Mouse (Mus musculus) midbrain, embryonic 12.5 days (tissue): ENCODE measurements around the gene Mgrn1. TPM values are rescaled to one million over a fixed set of nuclear protein-coding genes. Genes with fewer than 3 reads are reported as not detected.

Source experiments
- ATAC-seq: fragments of 200-750 bp; cut with Nextera tagmentation; 2 replicates; pipeline ENCODE4 v1.8.0; 2017; ENCODE audit warnings: low read depth, moderate TSS enrichment, moderate library complexity; ENCODE audit not compliant: low FRiP score
- H3K27ac ChIP-seq: fragments of 300-500 bp; sonication (generic); replicated peaks from 2 replicates; pipeline ENCODE4 v1.5.1; 2016; ENCODE audit warnings: mild to moderate bottlenecking
- H3K27me3 ChIP-seq: fragments of 300-500 bp; sonication (generic); 2 replicates; pipeline ENCODE4 v1.6.1; 2016; ENCODE audit warnings: mild to moderate bottlenecking
- H3K36me3 ChIP-seq: fragments of 300-500 bp; sonication (generic); 2 replicates; pipeline ENCODE4 v1.6.1; 2016
- H3K4me1 ChIP-seq: fragments of 300-500 bp; sonication (generic); 2 replicates; pipeline ENCODE4 v1.6.1; 2016
- H3K4me2 ChIP-seq: fragments of 300-500 bp; sonication (generic); replicated peaks from 2 replicates; pipeline ENCODE4 v1.6.1; 2016; ENCODE audit warnings: mild to moderate bottlenecking, moderate library complexity
- H3K4me3 ChIP-seq: fragments of 300-500 bp; sonication (generic); 2 replicates; pipeline ENCODE4 v1.5.1; 2016; ENCODE audit warnings: mild to moderate bottlenecking
- H3K9ac ChIP-seq: fragments of 300-500 bp; sonication (generic); replicated peaks from 2 replicates; pipeline ENCODE4 v1.6.1; 2016; ENCODE audit warnings: mild to moderate bottlenecking, moderate library complexity
- H3K9me3 ChIP-seq: fragments of 300-500 bp; sonication (generic); 2 replicates; pipeline ENCODE4 v1.6.1; 2016; ENCODE audit warnings: mild to moderate bottlenecking
- WGBS: fragments of 180-500 bp; shearing (Covaris S2); methylation state at CpG from one replicate; pipeline ENCODE4 v1.1.7; 2016; 5-methylcytosine and 5-hydroxymethylcytosine counted together
- polyA plus RNA-seq: library from polyadenylated mRNA; unstranded; fragments of >200 nt; fragmentation: Nextera tagmentation; extraction: Ambion mirVana; gene quantifications from 2 replicates; pipeline ENCODE4 v1.2.1, GENCODE M21; 2016

Mgrn1 gene
- 83.2 and 88.5 TPM in 2 replicates for polyA plus RNA-seq

- Histone ChIP-seq H3K36me3 (no peaks in the 10 kb centered on the region), H3K4me2 (peak within 1 kb of the TSS; percentile 82), H3K27ac (peak within 1 kb of the TSS; percentile 86), H3K27me3 (no peaks in the 10 kb centered on the region), H3K4me1 (peaks cover 36% of the 10 kb centered on the region), H3K9me3 (no peaks in the 10 kb centered on the region), H3K9ac (peak within 1 kb of the TSS; percentile 94), H3K4me3 (peak within 1 kb of the TSS; percentile 88)
- WGBS = under 1% methylated on average over 74 of the region's 74 CpGs
- peak; percentile 88 for ATAC-seq
These were observed at the start of gene Mgrn1 for GRCm38 (mm10) chr16:4885760-4886689. Mgrn1 (plus strand) TSS chr16:4886249.

- Histone ChIP-seq H3K9me3 (no peaks in the 10 kb centered on the region), H3K4me2 (no peak overlapping the region), H3K27me3 (no peaks in the 10 kb centered on the region), H3K27ac (no peak overlapping the region), H3K36me3 (no peaks in the 10 kb centered on the region), H3K4me3 (no peak overlapping the region), H3K4me1 (no peaks in the 10 kb centered on the region), H3K9ac (no peak overlapping the region)
- ATAC-seq = no peak
- 82% methylated on average over 3 of the region's 3 CpGs for WGBS
These were observed 48.4 kb upstream of the Mgrn1 start for GRCm38 (mm10) chr16:4837631-4838030.

GRCm38 (mm10) chr16:4839552-4839951 lies 46.5 kb upstream of the Mgrn1 start:
- H3K27ac ChIP-seq = no peak overlapping the region
- H3K4me3 ChIP-seq = no peak overlapping the region
- H3K4me2 ChIP-seq = no peak overlapping the region
- H3K9me3 ChIP-seq = no peaks in the 10 kb centered on the region
- no peak overlapping the region for H3K9ac ChIP-seq
- no peaks in the 10 kb centered on the region for H3K27me3 ChIP-seq
- WGBS = 81% methylated on average over 3 of the region's 3 CpGs
- H3K36me3 ChIP-seq = no peaks in the 10 kb centered on the region
- H3K4me1 ChIP-seq = no peaks in the 10 kb centered on the region
- no peak for ATAC-seq

GRCm38 (mm10) chr16:4840231-4840630 lies 45.8 kb upstream of the Mgrn1 start:
- Histone ChIP-seq H3K4me2 (no peak overlapping the region), H3K27me3 (no peaks in the 10 kb centered on the region), H3K4me1 (no peaks in the 10 kb centered on the region), H3K4me3 (no peak overlapping the region), H3K9me3 (no peaks in the 10 kb centered on the region), H3K27ac (no peak overlapping the region), H3K36me3 (no peaks in the 10 kb centered on the region), H3K9ac (no peak overlapping the region)
- ATAC-seq = no peak
- 88% methylated on average over 8 of the region's 8 CpGs for WGBS

- no peak for ATAC-seq
- Histone ChIP-seq H3K4me2 (no peak overlapping the region), H3K4me3 (no peak overlapping the region), H3K4me1 (no peaks in the 10 kb centered on the region), H3K9ac (no peak overlapping the region), H3K9me3 (no peaks in the 10 kb centered on the region), H3K27me3 (no peaks in the 10 kb centered on the region), H3K27ac (no peak overlapping the region), H3K36me3 (no peaks in the 10 kb centered on the region)
- 79% methylated on average over 3 of the region's 3 CpGs for WGBS
These were observed 39.0 kb upstream of the Mgrn1 start for GRCm38 (mm10) chr16:4847041-4847440.

GRCm38 (mm10) chr16:4848090-4848489 lies 38.0 kb upstream of the Mgrn1 start:
- no peak overlapping the region for H3K9ac ChIP-seq
- H3K4me2 ChIP-seq = no peak overlapping the region
- WGBS = 82% methylated on average over 2 of the region's 2 CpGs
- H3K36me3 ChIP-seq = no peaks in the 10 kb centered on the region
- H3K27ac ChIP-seq = no peak overlapping the region
- H3K27me3 ChIP-seq = no peaks in the 10 kb centered on the region
- H3K9me3 ChIP-seq = no peaks in the 10 kb centered on the region
- no peaks in the 10 kb centered on the region for H3K4me1 ChIP-seq
- H3K4me3 ChIP-seq = no peak overlapping the region
- ATAC-seq = no peak

- H3K4me3 ChIP-seq = no peak overlapping the region
- ATAC-seq = no peak
- no peak overlapping the region for H3K9ac ChIP-seq
- H3K36me3 ChIP-seq = no peaks in the 10 kb centered on the region
- H3K27me3 ChIP-seq = no peaks in the 10 kb centered on the region
- H3K4me1 ChIP-seq = no peaks in the 10 kb centered on the region
- no peak overlapping the region for H3K4me2 ChIP-seq
- H3K9me3 ChIP-seq = no peaks in the 10 kb centered on the region
- 87% methylated on average over 7 of the region's 7 CpGs for WGBS
- no peak overlapping the region for H3K27ac ChIP-seq
These were observed 35.7 kb upstream of the Mgrn1 start for GRCm38 (mm10) chr16:4850361-4850760.

GRCm38 (mm10) chr16:4850938-4851628 lies 35.0 kb upstream of the Mgrn1 start:
- Histone ChIP-seq H3K27ac (no peak overlapping the region), H3K27me3 (no peaks in the 10 kb centered on the region), H3K4me2 (no peak overlapping the region), H3K4me1 (no peaks in the 10 kb centered on the region), H3K36me3 (no peaks in the 10 kb centered on the region), H3K4me3 (no peak overlapping the region), H3K9me3 (no peaks in the 10 kb centered on the region), H3K9ac (no peak overlapping the region)
- no peak for ATAC-seq
- whole genome bisulfite sequencing = 63% methylated on average over 5 of the region's 5 CpGs

GRCm38 (mm10) chr16:4855046-4855650 lies 30.9 kb upstream of the Mgrn1 start:
- WGBS = 75% methylated on average over 5 of the region's 5 CpGs
- no peak overlapping the region for H3K4me2 ChIP-seq
- H3K4me1 ChIP-seq = no peaks in the 10 kb centered on the region
- H3K27me3 ChIP-seq = no peaks in the 10 kb centered on the region
- H3K4me3 ChIP-seq = no peak overlapping the region
- H3K9me3 ChIP-seq = no peaks in the 10 kb centered on the region
- no peak overlapping the region for H3K27ac ChIP-seq
- H3K9ac ChIP-seq = no peak overlapping the region
- no peak for ATAC-seq
- no peaks in the 10 kb centered on the region for H3K36me3 ChIP-seq

- Histone ChIP-seq H3K4me1 (no peaks in the 10 kb centered on the region), H3K9me3 (no peaks in the 10 kb centered on the region), H3K27me3 (no peaks in the 10 kb centered on the region), H3K4me2 (no peak overlapping the region), H3K4me3 (no peak overlapping the region), H3K9ac (no peak overlapping the region), H3K36me3 (no peaks in the 10 kb centered on the region), H3K27ac (no peak overlapping the region)
- ATAC-seq = no peak
- 46% methylated on average over 10 of the region's 10 CpGs for WGBS
These were observed 24.7 kb upstream of the Mgrn1 start for GRCm38 (mm10) chr16:4861392-4861791.

GRCm38 (mm10) chr16:4862863-4863483 lies 23.1 kb upstream of the Mgrn1 start:
- 53% methylated on average over 9 of the region's 9 CpGs for WGBS
- no peak for ATAC-seq
- Histone ChIP-seq H3K9me3 (no peaks in the 10 kb centered on the region), H3K27ac (no peak overlapping the region), H3K36me3 (no peaks in the 10 kb centered on the region), H3K9ac (no peak overlapping the region), H3K4me3 (no peak overlapping the region), H3K27me3 (no peaks in the 10 kb centered on the region), H3K4me1 (no peaks in the 10 kb centered on the region), H3K4me2 (no peak overlapping the region)

- Histone ChIP-seq H3K9ac (no peak overlapping the region), H3K27ac (no peak overlapping the region), H3K36me3 (no peaks in the 10 kb centered on the region), H3K27me3 (no peaks in the 10 kb centered on the region), H3K4me2 (no peak overlapping the region), H3K4me3 (no peak overlapping the region), H3K9me3 (no peaks in the 10 kb centered on the region), H3K4me1 (no peaks in the 10 kb centered on the region)
- ATAC-seq = no peak
- WGBS = 80% methylated on average over 8 of the region's 8 CpGs
These were observed 22.3 kb upstream of the Mgrn1 start for GRCm38 (mm10) chr16:4863742-4864141.
